In the genomic region with DNA sequence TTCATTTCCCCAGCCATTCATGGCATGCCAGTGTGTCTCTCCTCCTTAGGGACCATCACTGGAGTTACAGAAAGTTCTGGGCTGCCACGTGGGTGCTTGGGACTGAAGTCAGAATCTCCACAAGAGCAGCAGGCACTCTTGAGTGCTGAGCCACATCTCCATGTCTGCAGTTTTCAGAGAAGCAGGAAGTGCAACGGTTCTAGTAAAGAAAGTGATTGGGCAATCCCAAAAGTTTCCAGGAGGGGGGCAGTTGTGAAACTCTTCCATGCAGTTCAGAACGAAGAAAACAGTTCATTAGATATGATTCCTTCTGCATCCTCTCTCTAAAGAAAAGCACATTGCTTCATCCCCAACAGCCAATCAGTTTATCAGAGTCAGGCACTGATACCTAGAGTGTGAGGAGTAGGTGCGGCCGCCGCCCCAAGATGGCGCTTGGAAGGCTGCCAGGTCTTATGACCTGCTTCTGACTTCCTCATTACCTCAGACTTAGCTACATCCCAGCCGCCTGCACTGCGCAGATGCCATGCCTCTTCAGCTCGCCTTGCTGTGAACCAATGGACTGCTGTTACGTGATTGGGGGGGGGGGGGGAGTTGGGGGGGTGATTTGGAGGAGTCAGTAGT, we compare ENCODE assay signal across 12 mouse cellular contexts. TPM values are rescaled to one million over a fixed set of nuclear protein-coding genes. Genes with fewer than 3 reads are reported as not detected.
A peak's percentile ranks its signal among the peaks of the same experiment; 100 is the strongest.
DNase-seq lines count a peak whose midpoint lies in the region; ATAC-seq and TF ChIP-seq lines count a peak whose summit lies in the region.
"Had no signal": no experiment of that assay in that cellular context is flagged by ENCODE, and none has a peak within 500 bp of the region (broad histone marks: within the 10 kb centered on the region; RNA-seq: fewer than 3 reads in every experiment).

No protein-coding gene starts in this region.

- H3K9ac ChIP-seq in heart, embryonic 12.5 days, result no peak overlapping the region
- H3K9ac ChIP-seq in heart, embryonic 11.5 days (ENCODE audit: low read depth, low read length), result no peak overlapping the region
- no peak overlapping the region for H3K9ac ChIP-seq in lung, postnatal 0 days (replicated peaks; ENCODE audit: low read depth)
- H3K9ac ChIP-seq: limb, embryonic 13.5 days had no signal

- H3K4me3 ChIP-seq in heart, embryonic 12.5 days, result no peak overlapping the region
- no peak overlapping the region for H3K4me3 ChIP-seq in heart, embryonic 11.5 days (ENCODE audit: low read depth, low read length)
- no peak overlapping the region for H3K4me3 ChIP-seq in lung, postnatal 0 days (ENCODE audit: low read depth, low read length)
- H3K4me3 ChIP-seq: limb, embryonic 13.5 days had no signal

- no peak for TF ChIP-seq CTCF in lung, postnatal 0 days (IDR thresholded peaks at IDR 0.05)

- H3K27ac ChIP-seq in heart, embryonic 12.5 days (ENCODE audit: poor library complexity, severe bottlenecking), result no peak overlapping the region
- H3K27ac ChIP-seq in heart, embryonic 11.5 days (ENCODE audit: low read depth, low read length), result no peak overlapping the region
- 0 out of 2 replicates have a peak overlapping the region, but pooled peaks have one; percentile 27 for H3K27ac ChIP-seq in lung, postnatal 0 days (ENCODE audit: low read length)
- H3K27ac ChIP-seq: kidney, postnatal 0 days; limb, embryonic 13.5 days had no signal

- intact Hi-C loops in left cerebral cortex, postnatal 36 days (cut with DNase I), result no loop called here

- peaks cover 8% of the 10 kb centered on the region; the same call in 1 of the 2 replicates for H3K4me1 ChIP-seq in heart, embryonic 12.5 days (replicated peaks)
- no peaks in the 10 kb centered on the region for H3K4me1 ChIP-seq in heart, embryonic 11.5 days (ENCODE audit: control insufficient read depth, insufficient read depth, low read length)
- no peaks in the 10 kb centered on the region for H3K4me1 ChIP-seq in lung, postnatal 0 days (ENCODE audit: insufficient read depth, low read depth, low read length)
- H3K4me1 ChIP-seq: limb, embryonic 13.5 days had no signal

- WGBS in heart, embryonic 12.5 days, result 76% methylated on average over 11 of the region's 11 CpGs
- WGBS in heart, embryonic 11.5 days (ENCODE audit: insufficient replicate concordance), result 81% methylated on average over 11 of the region's 11 CpGs
- WGBS in lung, postnatal 0 days, result 65% methylated on average over 11 of the region's 11 CpGs

- H3K9me3 ChIP-seq in heart, embryonic 12.5 days (replicated peaks), result no peaks in the 10 kb centered on the region
- H3K9me3 ChIP-seq in heart, embryonic 11.5 days (replicated peaks; ENCODE audit: control insufficient read depth, low read length), result no peaks in the 10 kb centered on the region
- no peaks in the 10 kb centered on the region for H3K9me3 ChIP-seq in lung, postnatal 0 days (ENCODE audit: low read length)
- H3K9me3 ChIP-seq: limb, embryonic 13.5 days had no signal

- no peak for TF ChIP-seq EP300 in lung, postnatal 0 days (IDR thresholded peaks at IDR 0.05)

- no peaks in the 10 kb centered on the region for H3K36me3 ChIP-seq in heart, embryonic 12.5 days
- H3K36me3 ChIP-seq in heart, embryonic 11.5 days (ENCODE audit: control insufficient read depth, insufficient read depth, low read length), result no peaks in the 10 kb centered on the region
- H3K36me3 ChIP-seq in lung, postnatal 0 days (ENCODE audit: insufficient read depth, low read length), result no peaks in the 10 kb centered on the region
- no peaks in the 10 kb centered on the region for H3K36me3 ChIP-seq in splenic B cell, adult 2 months (ENCODE audit: control insufficient read depth, insufficient read depth, low read length, poor library complexity, severe bottlenecking)
- H3K36me3 ChIP-seq: limb, embryonic 13.5 days had no signal

- H3K27me3 ChIP-seq in heart, embryonic 12.5 days (replicated peaks), result no peaks in the 10 kb centered on the region
- no peaks in the 10 kb centered on the region for H3K27me3 ChIP-seq in heart, embryonic 11.5 days (ENCODE audit: control insufficient read depth, insufficient read depth, low read length)
- H3K27me3 ChIP-seq in lung, postnatal 0 days (replicated peaks; ENCODE audit: insufficient read depth, low read length), result no peaks in the 10 kb centered on the region
- H3K27me3 ChIP-seq in splenic B cell, adult 2 months (ENCODE audit: control insufficient read depth, insufficient read depth, low read length, poor library complexity, severe bottlenecking), result no peaks in the 10 kb centered on the region
- H3K27me3 ChIP-seq: limb, embryonic 13.5 days had no signal

- peak; percentile 55; the same call in 1 of the 2 replicates for ATAC-seq in heart, embryonic 12.5 days (ENCODE audit: insufficient number of reproducible peaks, low FRiP score)
- ATAC-seq in heart, embryonic 11.5 days (replicated peaks; ENCODE audit: insufficient number of reproducible peaks, low FRiP score, low TSS enrichment), result no peak
- ATAC-seq in lung, postnatal 0 days, result peak; percentile 62
- ATAC-seq: forebrain, embryonic 14.5 days had no signal

- no peak overlapping the region for H3K4me2 ChIP-seq in heart, embryonic 12.5 days
- H3K4me2 ChIP-seq in heart, embryonic 11.5 days, result no peak overlapping the region
- no peak overlapping the region for H3K4me2 ChIP-seq in lung, postnatal 0 days (replicated peaks; ENCODE audit: low read depth, low read length)
- H3K4me2 ChIP-seq: limb, embryonic 13.5 days had no signal

- peak; percentile 40 for DNase-seq in NIH3T3 (ENCODE audit: low read depth)
- DNase-seq in lung, postnatal 0 days (ENCODE audit: low spot score), result peak; percentile 57
- peak; percentile 51 for DNase-seq in splenic B cell, adult 2 months (ENCODE audit: low read depth, low spot score)
- DNase-seq in left cerebral cortex, postnatal 36 days (ENCODE audit: low spot score in 2 of 2), result no peak
- no peak for DNase-seq in layer of hippocampus, adult 8-10 months (ENCODE audit: low spot score in 2 of 2)
- DNase-seq in right cerebral cortex, postnatal 10 days (ENCODE audit: low spot score in 2 of 2), result no peak
- DNase-seq: embryo, embryonic 11 days had no signal

RNA-seq across cellular contexts. Expression of a gene that starts 14.8 kb away (rescaled TPM):
- polyA plus RNA-seq in heart, embryonic 12.5 days (2016; fragmentation: Nextera tagmentation; extraction: Ambion mirVana), result 1,019 and 1,096 TPM in 2 replicates
- polyA plus RNA-seq in heart, embryonic 11.5 days (2014; fragmentation: Nextera tagmentation; extraction: Ambion mirVana), result 1,416 and 1,586 TPM in 2 replicates
- polyA plus RNA-seq in lung, postnatal 0 days (2015; fragmentation: Nextera tagmentation; extraction: Ambion mirVana), result 265 and 293 TPM in 2 replicates
- 10 to 100 TPM; 18.2 to 18.9 TPM for total RNA-seq in left cerebral cortex, postnatal 36 days (2021)
- 10 to 100 TPM; 11.6 to 20.4 (median 15.1) TPM for total RNA-seq in layer of hippocampus, adult 8-10 months (2022)

RNA-seq across cellular contexts. Expression of a gene that starts 20.2 kb away (rescaled TPM):
- 2.2 and 2.4 TPM in 2 replicates for polyA plus RNA-seq in heart, embryonic 12.5 days (2016; fragmentation: Nextera tagmentation; extraction: Ambion mirVana)
- polyA plus RNA-seq in heart, embryonic 11.5 days (2014; fragmentation: Nextera tagmentation; extraction: Ambion mirVana), result 1.6 and 2.1 TPM in 2 replicates
- polyA plus RNA-seq in lung, postnatal 0 days (2015; fragmentation: Nextera tagmentation; extraction: Ambion mirVana), result 56.1 and 57.9 TPM in 2 replicates
- 1 to 10 TPM; 1.6 to 1.7 TPM for total RNA-seq in left cerebral cortex, postnatal 36 days (2021)
- total RNA-seq in layer of hippocampus, adult 8-10 months (2022), result 1 to 10 TPM in 3 of 4 experiments, under 1 TPM in 1; 0.50 to 4.2 (median 2.6) TPM

Comparison
In these comparisons a context has a peak if more than half of its experiments do, and no peak if none do; other contexts are left out.
1. DNase-seq: peak in NIH3T3 (single experiment), lung, postnatal 0 days (single experiment) and splenic B cell, adult 2 months (single experiment); none in left cerebral cortex, postnatal 36 days (0 of 2), layer of hippocampus, adult 8-10 months (0 of 2) and right cerebral cortex, postnatal 10 days (0 of 2).
2. RNA of a gene that starts 20.2 kb away (polyA plus RNA-seq): 56.1 to 57.9 TPM in lung, postnatal 0 days; 2.2 to 2.4 TPM in heart, embryonic 12.5 days and 1.6 to 2.1 TPM in heart, embryonic 11.5 days; every median in the first group is over 10 times any median in the second.